27 mouse cellular contexts compared by ENCODE assay signal in genomic region chr17:43598706-43599105, GRCm38 (mm10). TPM values are rescaled to one million over a fixed set of nuclear protein-coding genes. Genes with fewer than 3 reads are reported as not detected.
DNase-seq lines count a peak whose midpoint lies in the region; ATAC-seq and TF ChIP-seq lines count a peak whose summit lies in the region.
"Had no signal": no experiment of that assay in that cellular context is flagged by ENCODE, and none has a peak within 500 bp of the region (broad histone marks: within the 10 kb centered on the region; RNA-seq: fewer than 3 reads in every experiment).

No protein-coding gene starts in this region.

- WGBS in lung, embryonic 14.5 days: 48% methylated on average over 4 of the region's 4 CpGs

- no peak for TF ChIP-seq CTCF in lung, embryonic 14.5 days (IDR thresholded peaks at IDR 0.05; ENCODE audit: low read depth)

- no peak overlapping the region for H3K4me3 ChIP-seq in lung, embryonic 14.5 days (ENCODE audit: low read depth, low read length)
- H3K4me3 ChIP-seq: embryonic facial prominence, embryonic 10.5 days; embryonic facial prominence, embryonic 12.5 days; forebrain, embryonic 13.5 days; forebrain, embryonic 15.5 days had no signal

- H3K9me3 ChIP-seq in lung, embryonic 14.5 days (ENCODE audit: low read depth, low read length): no peaks in the 10 kb centered on the region
- H3K9me3 ChIP-seq: embryonic facial prominence, embryonic 10.5 days; embryonic facial prominence, embryonic 12.5 days; forebrain, embryonic 13.5 days; forebrain, embryonic 15.5 days had no signal

- DNase-seq in frontal cortex, postnatal 25 days (ENCODE audit: low spot score in 2 of 2): no peak
- DNase-seq in layer of hippocampus, adult 9-11 months: peak; percentile 25
- no peak for DNase-seq in layer of hippocampus, postnatal 14 days (ENCODE audit: low spot score in 2 of 2)
- peak; percentile 25 for DNase-seq in lung, embryonic 14.5 days
- no peak for DNase-seq in lung, postnatal 36 days
- DNase-seq: adrenal gland, adult 8-10 months; adrenal gland, postnatal 14 days; adrenal gland, postnatal 36 days; B cell, adult 2 months; cerebellum, adult 11 months; cerebellum, adult 18-20 months; cerebellum, adult 8-10 months; cerebellum, adult 9-11 months; cerebellum, postnatal 14 days; forebrain, postnatal 0 days had no signal

- no peak overlapping the region for H3K9ac ChIP-seq in lung, embryonic 14.5 days
- H3K9ac ChIP-seq: embryonic facial prominence, embryonic 12.5 days; forebrain, embryonic 13.5 days; forebrain, embryonic 15.5 days; forebrain, postnatal 0 days had no signal

- no peak overlapping the region for H3K4me2 ChIP-seq in lung, embryonic 14.5 days
- H3K4me2 ChIP-seq: embryonic facial prominence, embryonic 12.5 days; forebrain, embryonic 13.5 days; forebrain, embryonic 15.5 days had no signal

- no peaks in the 10 kb centered on the region for H3K27me3 ChIP-seq in lung, embryonic 14.5 days (ENCODE audit: insufficient read depth, low read length)
- H3K27me3 ChIP-seq: CH12.LX; embryonic facial prominence, embryonic 12.5 days; forebrain, embryonic 13.5 days; forebrain, embryonic 15.5 days; Patski had no signal

- H3K36me3 ChIP-seq in lung, embryonic 14.5 days (ENCODE audit: insufficient read depth): no peaks in the 10 kb centered on the region
- H3K36me3 ChIP-seq: embryonic facial prominence, embryonic 10.5 days; embryonic facial prominence, embryonic 12.5 days; forebrain, embryonic 15.5 days; G1E had no signal

- no peaks in the 10 kb centered on the region for H3K4me1 ChIP-seq in lung, embryonic 14.5 days (ENCODE audit: insufficient read depth)
- H3K4me1 ChIP-seq: embryonic facial prominence, embryonic 10.5 days; embryonic facial prominence, embryonic 12.5 days; forebrain, embryonic 13.5 days; forebrain, embryonic 15.5 days had no signal

- no peak overlapping the region for H3K27ac ChIP-seq in lung, embryonic 14.5 days (ENCODE audit: low read depth)
- H3K27ac ChIP-seq: embryonic facial prominence, embryonic 10.5 days; embryonic facial prominence, embryonic 12.5 days; forebrain, embryonic 13.5 days; forebrain, embryonic 15.5 days had no signal

- ATAC-seq in frontal cortex, adult (ENCODE audit: low TSS enrichment): peak; percentile 64; the same call in 1 of the 2 replicates
- ATAC-seq in lung, embryonic 14.5 days (ENCODE audit: insufficient read depth): no peak
- ATAC-seq: activated CD4-positive, CD25-positive, alpha-beta regulatory T cell, adult 4 months; CD4-positive, CD25-positive, alpha-beta regulatory T cell, adult 4 months; forebrain, embryonic 13.5 days; forebrain, embryonic 15.5 days; forebrain, postnatal 0 days; Patski had no signal

RNA-seq across cellular contexts. Expression of gene Pla2g7, which starts 30.8 kb away (rescaled TPM):
- 10 to 100 TPM; 90.7 to 93.7 TPM for total RNA-seq in layer of hippocampus, postnatal 14 days (2021)
- polyA plus RNA-seq in lung, embryonic 14.5 days (2014; fragmentation: Nextera tagmentation; extraction: Ambion mirVana): 13.9 and 14.9 TPM in 2 replicates
- total RNA-seq: CH12.LX, G1E had no signal
- polyA plus RNA-seq: G1E had no signal

RNA-seq across cellular contexts. Expression of gene Tdrd6, which starts 31.4 kb away (rescaled TPM):
- under 1 TPM; 0.38 to 0.55 TPM for total RNA-seq in layer of hippocampus, postnatal 14 days (2021)
- 0.18 TPM in 1 of 2 replicates, not detected in the other for polyA plus RNA-seq in lung, embryonic 14.5 days (2014; fragmentation: Nextera tagmentation; extraction: Ambion mirVana)
- total RNA-seq: adrenal gland, adult 18-20 months; adrenal gland, adult 8-10 months; adrenal gland, postnatal 14 days; adrenal gland, postnatal 36 days; CH12.LX had no signal
- polyA plus RNA-seq: activated CD4-positive, CD25-positive, alpha-beta regulatory T cell, adult 4 months; CD4-positive, CD25-positive, alpha-beta regulatory T cell, adult 4 months; G1E had no signal

RNA-seq across cellular contexts. Expression of gene Ankrd66, which starts 55.3 kb away (rescaled TPM):
- under 1 TPM in 1 of 2 experiments, not detected in 1; 0.51 TPM for total RNA-seq in layer of hippocampus, postnatal 14 days (2021)
- 0.28 and 0.38 TPM in 2 replicates for polyA plus RNA-seq in lung, embryonic 14.5 days (2014; fragmentation: Nextera tagmentation; extraction: Ambion mirVana)
- total RNA-seq: adrenal gland, adult 18-20 months; adrenal gland, postnatal 14 days; adrenal gland, postnatal 36 days; CH12.LX; forebrain, postnatal 0 days; G1E had no signal
- polyA plus RNA-seq: activated CD4-positive, CD25-positive, alpha-beta regulatory T cell, adult 4 months; CD4-positive, CD25-positive, alpha-beta regulatory T cell, adult 4 months; embryonic facial prominence, embryonic 12.5 days; forebrain, embryonic 11.5 days; G1E; Patski had no signal

Comparison
In these comparisons a context has a peak if more than half of its experiments do, and no peak if none do; other contexts are left out.
1. DNase-seq: peak in layer of hippocampus, adult 9-11 months (single experiment) and lung, embryonic 14.5 days (single experiment); none in frontal cortex, postnatal 25 days (0 of 2), layer of hippocampus, postnatal 14 days (0 of 2) and lung, postnatal 36 days (single experiment).